Mouse (Mus musculus) thymus, postnatal 25 days (tissue): ENCODE measurements around the gene Dgkd.

Experiments
- DNase-seq: peaks from one replicate; pipeline ENCODE4 v3.0.0; 2022

The Dgkd gene

GRCm38 (mm10) chr1:87849278-87849677 is 3.8 kb upstream of the Dgkd start:
- no peak for DNase-seq

GRCm38 (mm10) chr1:87851344-87851743 is 1.7 kb upstream of the Dgkd start:
- no peak for DNase-seq

GRCm38 (mm10) chr1:87852081-87852790 is 851 bp upstream of the Dgkd start:
- DNase-seq: no peak

GRCm38 (mm10) chr1:87853601-87854361 is 694 bp downstream of the Dgkd start:
- peak; percentile 67 for DNase-seq

GRCm38 (mm10) chr1:87854411-87854810 is 1.3 kb downstream of the Dgkd start:
- no peak for DNase-seq

GRCm38 (mm10) chr1:87854851-87855251 is 1.8 kb downstream of the Dgkd start:
- peak; percentile 71 for DNase-seq

GRCm38 (mm10) chr1:87855522-87855921 is 2.4 kb downstream of the Dgkd start:
- no peak for DNase-seq

- DNase-seq: no peak
These were observed 3.7 kb downstream of the Dgkd start for GRCm38 (mm10) chr1:87856823-87857222.

GRCm38 (mm10) chr1:87858031-87858430 is 4.9 kb downstream of the Dgkd start:
- no peak for DNase-seq

GRCm38 (mm10) chr1:87858529-87858928 is 5.4 kb downstream of the Dgkd start:
- DNase-seq: no peak

- no peak for DNase-seq
These were observed 10.5 kb downstream of the Dgkd start for GRCm38 (mm10) chr1:87863602-87864001.

GRCm38 (mm10) chr1:87864889-87865288 is 11.8 kb downstream of the Dgkd start:
- no peak for DNase-seq

GRCm38 (mm10) chr1:87866672-87867071 is 13.6 kb downstream of the Dgkd start:
- no peak for DNase-seq

GRCm38 (mm10) chr1:87871546-87871945 is 18.5 kb downstream of the Dgkd start:
- DNase-seq: no peak

GRCm38 (mm10) chr1:87873081-87873480 is 20.0 kb downstream of the Dgkd start:
- DNase-seq: no peak

GRCm38 (mm10) chr1:87876065-87876464 is 23.0 kb downstream of the Dgkd start:
- no peak for DNase-seq

GRCm38 (mm10) chr1:87877552-87878283 is 24.6 kb downstream of the Dgkd start:
- no peak for DNase-seq

GRCm38 (mm10) chr1:87879034-87879433 is 25.9 kb downstream of the Dgkd start:
- no peak for DNase-seq

GRCm38 (mm10) chr1:87879494-87880325 is 26.6 kb downstream of the Dgkd start:
- DNase-seq: no peak

GRCm38 (mm10) chr1:87880326-87880627 is 27.2 kb downstream of the Dgkd start:
- DNase-seq: no peak

GRCm38 (mm10) chr1:87880856-87881255 is 27.8 kb downstream of the Dgkd start:
- DNase-seq: no peak

GRCm38 (mm10) chr1:87881726-87882125 is 28.6 kb downstream of the Dgkd start:
- no peak for DNase-seq

- no peak for DNase-seq
These were observed 29.5 kb downstream of the Dgkd start for GRCm38 (mm10) chr1:87882554-87882953.
